Mouse (Mus musculus) midbrain, embryonic 16.5 days (tissue): ENCODE data around the gene Gm37240. TPM values are rescaled to one million over a fixed set of nuclear protein-coding genes. Genes with fewer than 3 reads are reported as not detected.

Experiments used
- ATAC-seq: fragments of 200-750 bp; cut with Nextera tagmentation; 2 replicates; pipeline ENCODE4 v1.8.0; 2017; ENCODE audit warnings: moderate TSS enrichment
- H3K27ac ChIP-seq: fragments of 300-500 bp; sonication (generic); 2 replicates; pipeline ENCODE4 v1.5.1; 2014; ENCODE audit warnings: mild to moderate bottlenecking, low read length, mixed read lengths
- H3K27me3 ChIP-seq: fragments of 300-500 bp; sonication (generic); 2 replicates; pipeline ENCODE4 v1.6.1; 2014; ENCODE audit warnings: low read depth, low read length, mixed read lengths; ENCODE audit not compliant: control insufficient read depth, insufficient read depth
- H3K36me3 ChIP-seq: fragments of 300-500 bp; sonication (generic); 2 replicates; pipeline ENCODE4 v1.6.1; 2014; ENCODE audit warnings: mild to moderate bottlenecking, low read length, moderate library complexity, mixed read lengths; ENCODE audit not compliant: control insufficient read depth, insufficient read depth
- H3K4me1 ChIP-seq: fragments of 300-500 bp; sonication (generic); 2 replicates; pipeline ENCODE4 v1.6.1; 2014; ENCODE audit warnings: mild to moderate bottlenecking, low read length, mixed read lengths; ENCODE audit not compliant: control insufficient read depth, insufficient read depth
- H3K4me2 ChIP-seq: fragments of 300-500 bp; sonication (generic); 2 replicates; pipeline ENCODE4 v1.6.1; 2014; ENCODE audit warnings: mild to moderate bottlenecking, low read length, mixed read lengths
- H3K4me3 ChIP-seq: fragments of 300-500 bp; sonication (generic); 2 replicates; pipeline ENCODE4 v1.5.1; 2014; ENCODE audit warnings: low read depth, mild to moderate bottlenecking, low read length, moderate library complexity, mixed read lengths
- H3K9ac ChIP-seq: fragments of 300-500 bp; sonication (generic); 2 replicates; pipeline ENCODE4 v1.6.1; 2014; ENCODE audit warnings: low read depth, low read length, mixed read lengths
- H3K9me3 ChIP-seq: fragments of 300-500 bp; sonication (generic); replicated peaks from 2 replicates; pipeline ENCODE4 v1.6.1; 2014; ENCODE audit warnings: mild to moderate bottlenecking, low read length, mixed read lengths; ENCODE audit not compliant: control insufficient read depth, poor library complexity, severe bottlenecking
- WGBS: fragments of 180-500 bp; shearing (Covaris S2); extraction: QIAGEN DNeasy Blood & Tissue Kit; methylation state at CpG from one replicate; pipeline ENCODE4 v1.1.7; 2014; 5-methylcytosine and 5-hydroxymethylcytosine counted together
- polyA plus RNA-seq: library from polyadenylated mRNA; unstranded; fragments of >200 nt; fragmentation: Nextera tagmentation; extraction: Ambion mirVana; gene quantifications from 2 replicates; pipeline ENCODE4 v1.2.1, GENCODE M21; 2015

Gene Gm37240
- polyA plus RNA-seq, 1 experiment from 2014 or later = 0.26 TPM

DNA sequence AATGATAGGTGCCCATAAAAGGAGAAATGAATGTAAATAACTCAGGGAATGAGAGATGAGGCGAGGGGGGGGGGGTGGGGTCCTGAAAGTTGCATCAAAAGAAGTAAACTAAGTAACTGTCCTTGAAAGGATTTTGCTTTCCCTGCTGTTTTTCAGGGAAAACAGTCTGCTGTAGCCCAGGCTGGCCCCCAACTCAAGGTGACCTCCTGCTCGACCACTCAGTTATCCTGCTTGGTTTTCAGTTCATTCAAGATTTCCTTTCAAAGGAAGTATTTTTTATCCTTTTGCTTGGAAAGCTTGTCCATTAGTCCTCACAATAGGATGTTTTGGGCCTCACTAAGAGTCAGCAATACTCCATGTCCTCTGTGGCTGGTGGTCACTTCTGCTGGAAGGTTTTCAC lies 547.4 kb downstream of the Gm37240 start:
- H3K4me2 ChIP-seq = no peak overlapping the region
- 78% methylated on average over 2 of the region's 2 CpGs for WGBS
- no peak for ATAC-seq
- peaks cover 11% of the 10 kb centered on the region for H3K4me1 ChIP-seq
- no peak overlapping the region for H3K9ac ChIP-seq
- no peak overlapping the region for H3K4me3 ChIP-seq
- no peaks in the 10 kb centered on the region for H3K36me3 ChIP-seq
- peak overlapping the region; percentile 77 for H3K27ac ChIP-seq
- H3K9me3 ChIP-seq = no peaks in the 10 kb centered on the region
- H3K27me3 ChIP-seq = no peaks in the 10 kb centered on the region

DNA sequence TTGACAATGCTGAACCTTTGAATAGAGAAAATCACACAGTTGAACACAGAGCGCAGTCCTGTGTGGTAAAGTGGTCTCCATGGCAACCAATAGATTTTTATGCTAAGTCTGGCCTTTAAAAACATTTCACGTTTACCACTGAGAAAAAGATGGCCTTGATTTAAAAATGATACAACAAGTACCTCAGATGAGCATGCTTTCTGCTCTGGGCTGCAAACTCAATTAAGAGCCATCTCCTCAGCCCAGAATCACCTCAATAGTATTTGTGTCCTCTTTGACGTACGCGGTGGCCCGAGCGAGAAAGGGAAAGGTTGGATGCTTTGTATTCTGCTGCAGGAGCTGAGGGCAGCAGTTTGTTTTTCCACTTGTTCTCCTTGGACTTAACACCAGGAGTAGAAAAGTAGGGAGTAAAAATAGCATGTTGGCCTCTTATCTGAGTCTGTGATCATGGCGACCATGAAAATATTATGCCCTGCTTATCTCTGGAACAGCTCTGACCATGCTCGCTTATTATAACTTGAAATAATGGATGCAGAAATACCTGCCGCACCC lies 548.0 kb downstream of the Gm37240 start:
- Histone ChIP-seq H3K4me1 (peaks cover 11% of the 10 kb centered on the region), H3K27me3 (no peaks in the 10 kb centered on the region), H3K4me2 (no peak overlapping the region), H3K9ac (no peak overlapping the region), H3K9me3 (no peaks in the 10 kb centered on the region), H3K4me3 (no peak overlapping the region), H3K36me3 (no peaks in the 10 kb centered on the region), H3K27ac (peak overlapping the region; percentile 77)
- WGBS = 52% methylated on average over 10 of the region's 10 CpGs
- peak; percentile 78 for ATAC-seq

DNA sequence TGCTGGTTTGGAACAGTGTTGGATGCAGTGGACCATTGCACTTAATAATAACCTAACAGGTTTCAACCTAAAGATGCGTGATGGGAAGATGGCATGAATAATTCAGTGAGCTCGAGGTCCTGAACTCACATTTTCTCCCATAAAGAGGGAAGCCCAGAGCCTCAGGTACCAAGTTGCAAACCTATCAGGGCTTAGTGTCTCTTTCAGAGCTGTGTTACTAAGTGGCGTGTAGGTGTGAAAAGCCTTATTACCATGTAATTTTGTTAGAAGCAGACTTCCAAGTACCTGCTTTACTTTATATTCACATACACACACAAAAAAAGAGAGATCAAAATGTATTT lies 548.6 kb downstream of the Gm37240 start:
- H3K9me3 ChIP-seq = no peaks in the 10 kb centered on the region
- peaks cover 11% of the 10 kb centered on the region for H3K4me1 ChIP-seq
- no peak overlapping the region for H3K4me2 ChIP-seq
- peak; percentile 58 for ATAC-seq
- H3K27ac ChIP-seq = peak overlapping the region; percentile 51
- H3K9ac ChIP-seq = no peak overlapping the region
- no peak overlapping the region for H3K4me3 ChIP-seq
- no peaks in the 10 kb centered on the region for H3K27me3 ChIP-seq
- 51% methylated on average over 3 of the region's 3 CpGs for WGBS
- H3K36me3 ChIP-seq = no peaks in the 10 kb centered on the region

DNA sequence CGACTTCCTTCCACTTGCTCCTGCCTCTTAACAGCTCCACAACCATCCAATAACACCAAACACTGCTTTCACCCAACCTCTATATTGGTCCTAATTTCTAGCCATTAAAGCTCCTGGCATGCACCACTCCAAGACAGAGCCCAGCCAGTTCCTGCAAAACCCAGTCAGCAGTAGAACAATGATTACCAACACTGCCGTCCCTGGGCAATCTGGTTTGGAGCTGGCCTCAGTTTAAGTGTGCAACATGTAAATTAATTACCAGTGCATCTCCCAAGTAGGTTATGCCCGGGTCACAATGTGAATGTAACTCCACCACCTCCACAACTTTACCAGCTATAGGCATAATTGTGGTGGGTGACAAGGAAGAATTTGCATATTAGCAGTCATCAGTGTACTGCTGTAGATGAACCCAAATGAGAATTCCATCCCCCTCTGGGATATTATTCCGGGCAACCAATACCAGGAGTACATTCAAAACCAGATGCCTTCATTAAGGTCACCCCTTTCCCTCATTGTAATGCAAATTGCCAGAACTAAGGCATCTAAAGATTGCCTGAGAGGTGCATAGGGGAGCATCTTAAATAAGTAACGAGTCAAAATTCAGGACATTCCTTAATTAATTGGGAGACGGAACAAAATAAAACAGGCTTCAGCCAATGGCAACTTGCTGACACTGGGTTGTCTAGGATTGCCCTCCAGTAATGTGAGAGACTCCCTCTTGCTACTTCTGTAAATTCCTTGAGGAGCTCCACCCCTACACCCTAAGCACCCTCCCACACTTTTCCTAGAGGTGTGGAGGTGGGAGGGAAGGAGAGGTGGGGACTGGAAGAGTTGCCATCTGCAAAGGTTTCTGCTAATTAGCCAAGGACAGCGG lies 549.2 kb downstream of the Gm37240 start:
- H3K36me3 ChIP-seq = no peaks in the 10 kb centered on the region
- 54% methylated on average over 7 of the region's 7 CpGs for WGBS
- ATAC-seq = peak; percentile 60

DNA sequence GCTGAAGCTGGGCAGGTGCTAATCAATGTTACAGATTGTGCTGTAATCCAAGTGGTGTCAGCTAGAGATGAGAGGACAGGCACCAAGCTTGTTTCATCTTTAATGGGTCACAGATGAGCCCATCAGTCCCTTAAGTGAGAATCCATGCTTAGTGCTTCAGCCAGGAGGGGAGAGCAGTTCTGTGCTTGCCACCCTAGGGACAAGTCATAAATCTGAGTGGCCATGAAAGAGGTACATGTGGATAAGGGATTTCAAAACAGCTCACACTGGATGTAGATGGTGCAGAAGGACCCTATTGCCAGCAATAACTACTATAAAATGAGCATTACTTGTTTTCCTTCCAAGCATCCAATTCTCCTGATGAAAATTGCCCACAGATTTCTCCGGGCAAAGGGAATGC lies 551.8 kb downstream of the Gm37240 start:
- Histone ChIP-seq H3K27me3 (no peaks in the 10 kb centered on the region), H3K36me3 (no peaks in the 10 kb centered on the region), H3K9me3 (no peaks in the 10 kb centered on the region), H3K4me3 (no peak overlapping the region), H3K9ac (no peak overlapping the region), H3K27ac (no peak overlapping the region), H3K4me2 (no peak overlapping the region), H3K4me1 (peaks cover 11% of the 10 kb centered on the region)
- ATAC-seq = no peak
- WGBS = 58% methylated on average over 1 of the region's 1 CpGs

More for the DNA sequence above, 549.2 kb downstream of the Gm37240 start:
- peaks cover 11% of the 10 kb centered on the region for H3K4me1 ChIP-seq
- H3K27ac ChIP-seq = peak overlapping the region; percentile 51
- H3K9ac ChIP-seq = no peak overlapping the region
- no peak overlapping the region for H3K4me2 ChIP-seq
- H3K9me3 ChIP-seq = no peaks in the 10 kb centered on the region
- H3K27me3 ChIP-seq = no peaks in the 10 kb centered on the region
- H3K4me3 ChIP-seq = no peak overlapping the region

DNA sequence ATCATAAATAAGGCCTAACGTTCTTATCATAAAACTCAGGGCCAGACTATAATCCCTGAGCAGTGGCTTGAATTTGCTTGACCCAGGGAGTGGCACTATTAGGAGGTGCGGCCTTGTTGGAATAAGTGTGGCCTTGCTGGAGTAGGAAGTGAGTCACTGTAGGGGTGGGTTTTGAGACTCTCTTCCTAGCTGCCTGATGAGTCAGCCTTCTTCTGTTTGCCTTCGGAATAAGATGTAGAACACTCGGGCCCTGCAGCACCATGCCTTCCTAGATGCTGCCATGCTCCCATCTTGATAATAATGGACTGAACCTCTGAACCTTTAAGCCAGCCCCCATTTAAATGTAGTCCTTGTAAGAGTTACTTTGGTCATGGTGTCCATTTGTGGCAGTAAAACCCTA lies 555.0 kb downstream of the Gm37240 start:
- 92% methylated on average over 4 of the region's 4 CpGs for WGBS
- Histone ChIP-seq H3K27me3 (no peaks in the 10 kb centered on the region), H3K4me1 (no peaks in the 10 kb centered on the region), H3K36me3 (no peaks in the 10 kb centered on the region), H3K9me3 (no peaks in the 10 kb centered on the region), H3K27ac (no peak overlapping the region), H3K9ac (no peak overlapping the region), H3K4me2 (no peak overlapping the region), H3K4me3 (no peak overlapping the region)
- ATAC-seq = no peak

DNA sequence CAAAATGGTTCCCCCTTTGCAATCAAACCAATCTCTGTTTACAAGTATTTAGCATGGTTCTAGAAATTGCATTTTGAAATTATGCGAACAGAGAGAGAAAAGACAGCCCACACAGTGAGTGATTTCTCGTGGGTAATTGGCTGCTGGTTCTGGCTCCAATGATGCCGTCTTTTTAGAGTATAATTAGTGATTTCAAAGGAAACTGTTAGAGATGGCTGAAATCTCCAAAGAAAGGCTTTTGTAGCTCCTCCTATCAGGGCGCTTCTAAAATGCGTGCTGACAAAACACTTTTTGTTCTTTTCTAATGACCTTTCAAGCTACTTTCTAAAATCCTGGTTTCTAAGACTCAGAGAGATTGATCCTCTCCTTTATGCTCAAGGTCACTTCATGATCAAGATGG lies 569.1 kb downstream of the Gm37240 start:
- Histone ChIP-seq H3K9ac (no peak overlapping the region), H3K27me3 (no peaks in the 10 kb centered on the region), H3K36me3 (no peaks in the 10 kb centered on the region), H3K27ac (no peak overlapping the region), H3K9me3 (no peaks in the 10 kb centered on the region), H3K4me2 (no peak overlapping the region), H3K4me3 (no peak overlapping the region), H3K4me1 (peaks cover 6% of the 10 kb centered on the region)
- ATAC-seq = no peak
- WGBS = 42% methylated on average over 5 of the region's 5 CpGs

DNA sequence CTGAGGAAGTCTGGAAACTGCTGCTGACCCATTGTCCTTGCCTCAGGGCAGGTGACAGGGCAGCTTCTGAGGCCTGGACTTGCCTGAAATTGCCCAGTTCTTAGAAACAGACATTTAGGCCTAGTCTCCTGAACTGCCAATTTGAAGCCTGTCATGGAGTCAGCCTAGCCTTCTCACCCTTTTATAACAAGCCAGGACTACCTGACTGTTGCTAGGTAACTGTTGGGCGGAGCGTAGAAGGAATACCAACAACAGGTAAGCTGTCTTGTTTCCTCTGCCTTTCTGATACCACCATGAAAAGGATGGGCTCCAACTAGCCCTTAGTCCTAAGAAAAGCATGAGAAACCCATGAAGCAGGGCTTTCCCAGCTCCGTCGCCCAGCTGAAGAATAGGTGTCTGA lies 570.0 kb downstream of the Gm37240 start:
- no peak for ATAC-seq
- Histone ChIP-seq H3K4me1 (peaks cover 6% of the 10 kb centered on the region), H3K27me3 (no peaks in the 10 kb centered on the region), H3K36me3 (no peaks in the 10 kb centered on the region), H3K4me3 (no peak overlapping the region), H3K27ac (no peak overlapping the region), H3K9me3 (no peaks in the 10 kb centered on the region), H3K9ac (no peak overlapping the region), H3K4me2 (no peak overlapping the region)
- WGBS = 97% methylated on average over 4 of the region's 4 CpGs

DNA sequence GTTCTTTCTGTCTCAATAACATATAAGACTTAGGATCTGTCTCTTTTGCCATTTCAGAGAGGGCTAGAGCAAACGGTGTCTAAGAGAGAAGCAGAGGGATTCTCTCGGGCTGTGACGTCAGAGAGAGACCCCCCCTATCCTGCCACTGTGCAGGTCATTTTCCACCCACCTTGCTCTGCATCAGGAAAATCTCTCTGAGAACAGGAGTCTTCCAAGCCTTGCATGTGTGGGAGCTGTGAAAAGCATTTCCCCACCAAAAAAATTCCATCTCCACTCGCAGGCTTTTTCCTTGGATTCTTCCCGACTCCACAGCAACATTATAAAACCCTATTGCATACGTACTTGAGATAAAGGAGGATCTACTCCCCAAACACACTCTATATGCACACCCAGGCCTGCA lies 572.4 kb downstream of the Gm37240 start:
- WGBS = 68% methylated on average over 6 of the region's 6 CpGs
- H3K4me2 ChIP-seq = no peak overlapping the region
- H3K4me3 ChIP-seq = no peak overlapping the region
- H3K9ac ChIP-seq = no peak overlapping the region
- H3K36me3 ChIP-seq = no peaks in the 10 kb centered on the region
- no peak overlapping the region for H3K27ac ChIP-seq
- H3K27me3 ChIP-seq = no peaks in the 10 kb centered on the region
- peaks cover 6% of the 10 kb centered on the region for H3K4me1 ChIP-seq
- no peaks in the 10 kb centered on the region for H3K9me3 ChIP-seq
- ATAC-seq = no peak
